Mouse (Mus musculus): Measurements from ENCODE around the gene Ciao1. TPM values are rescaled to one million over a fixed set of nuclear protein-coding genes. Genes with fewer than 3 reads are reported as not detected.

Ciao1 gene
- polyA plus RNA-seq, 1 experiment from 2014 or later, result 60.7 TPM

GRCm38 (mm10) chr2:127267854-127268253 is 20.2 kb upstream of the Ciao1 start:
- H3K36me3 ChIP-seq, result no peaks in the 10 kb centered on the region
- no peaks in the 10 kb centered on the region for H3K27me3 ChIP-seq
- no peak overlapping the region for H3K4me3 ChIP-seq
- ATAC-seq (ENCODE audit: low FRiP score), result no peak
- whole genome bisulfite sequencing, result 41% methylated on average over 4 of the region's 4 CpGs
- H3K9ac ChIP-seq, result no peak overlapping the region
- H3K9me3 ChIP-seq, result no peaks in the 10 kb centered on the region
- H3K4me1 ChIP-seq (replicated peaks), result peaks cover 16% of the 10 kb centered on the region
- no peak overlapping the region for H3K4me2 ChIP-seq
- no peak overlapping the region for H3K27ac ChIP-seq

DNA sequence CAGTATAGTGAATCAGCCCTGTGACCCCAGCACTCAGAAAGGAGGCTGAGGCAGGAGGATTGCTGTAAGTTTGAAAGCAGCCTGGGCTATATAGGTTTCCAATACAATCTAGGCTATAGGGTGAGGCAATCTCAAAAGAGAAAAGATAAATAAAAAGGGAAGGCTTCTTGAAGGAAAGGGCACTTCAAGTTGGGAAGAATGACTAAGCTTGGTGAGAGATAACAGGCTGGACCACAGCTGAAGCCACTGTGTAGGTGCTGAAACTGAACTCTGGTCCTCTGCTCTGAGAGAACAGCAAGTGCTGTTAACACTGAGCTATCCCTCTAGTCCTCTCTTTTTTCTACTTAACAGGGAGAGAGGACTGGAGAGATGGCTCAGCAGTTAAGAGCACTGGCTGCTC is 14.9 kb upstream of the Ciao1 start:
- no peaks in the 10 kb centered on the region for H3K4me1 ChIP-seq (replicated peaks)
- no peaks in the 10 kb centered on the region for H3K27me3 ChIP-seq
- no peak overlapping the region for H3K4me3 ChIP-seq
- no peak overlapping the region for H3K27ac ChIP-seq
- peaks cover 30% of the 10 kb centered on the region for H3K36me3 ChIP-seq
- no peak overlapping the region for H3K9ac ChIP-seq
- no peak for ATAC-seq (ENCODE audit: low FRiP score)
- no peak overlapping the region for H3K4me2 ChIP-seq
- no peaks in the 10 kb centered on the region for H3K9me3 ChIP-seq

GRCm38 (mm10) chr2:127259340-127259739 is 11.7 kb upstream of the Ciao1 start:
- 91% methylated on average over 5 of the region's 5 CpGs for WGBS
- Histone ChIP-seq H3K4me3 (no peak overlapping the region), H3K27ac (no peak overlapping the region), H3K27me3 (no peaks in the 10 kb centered on the region), H3K9me3 (no peaks in the 10 kb centered on the region), H3K36me3 (peaks cover 48% of the 10 kb centered on the region), H3K9ac (no peak overlapping the region), H3K4me1 (replicated peaks) (no peaks in the 10 kb centered on the region), H3K4me2 (no peak overlapping the region)
- ATAC-seq (ENCODE audit: low FRiP score), result no peak

- H3K27ac ChIP-seq, result no peak overlapping the region
- no peak for ATAC-seq (ENCODE audit: low FRiP score)
- no peak overlapping the region for H3K9ac ChIP-seq
- 90% methylated on average over 6 of the region's 6 CpGs for WGBS
- H3K9me3 ChIP-seq, result no peaks in the 10 kb centered on the region
- no peaks in the 10 kb centered on the region for H3K27me3 ChIP-seq
- H3K4me2 ChIP-seq, result no peak overlapping the region
- H3K4me1 ChIP-seq (replicated peaks), result peaks cover 14% of the 10 kb centered on the region
- peaks cover 62% of the 10 kb centered on the region for H3K36me3 ChIP-seq
- no peak overlapping the region for H3K4me3 ChIP-seq
These were observed 7.7 kb upstream of the Ciao1 start for GRCm38 (mm10) chr2:127255294-127255693.

DNA sequence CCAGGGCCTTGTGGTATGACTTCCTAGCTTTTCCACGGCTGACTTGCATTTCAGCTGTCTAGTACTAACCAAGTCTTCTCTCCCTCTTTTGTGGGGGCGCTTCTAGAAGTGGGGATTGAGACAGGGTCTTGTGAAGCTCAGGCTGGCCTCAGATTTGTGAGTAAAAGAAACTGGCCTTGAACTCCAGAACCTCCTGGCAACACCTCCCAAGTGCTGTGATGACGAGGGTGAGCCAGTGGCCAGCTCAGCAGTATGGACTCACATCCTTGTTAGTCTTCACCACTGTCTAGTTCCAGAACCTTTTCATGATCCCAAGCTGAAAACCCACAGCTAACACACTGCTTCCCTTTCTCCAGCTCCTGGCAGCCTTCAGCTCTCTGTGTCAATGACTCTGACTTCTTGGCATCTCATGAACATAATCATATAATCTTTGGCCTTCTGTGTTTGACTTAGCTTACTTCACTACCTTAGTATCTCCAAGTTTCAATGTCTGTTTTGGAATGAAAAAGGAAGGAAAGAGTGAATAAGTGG is 7.1 kb upstream of the Ciao1 start:
- peaks cover 57% of the 10 kb centered on the region for H3K36me3 ChIP-seq
- peaks cover 20% of the 10 kb centered on the region for H3K4me1 ChIP-seq (replicated peaks)
- no peaks in the 10 kb centered on the region for H3K27me3 ChIP-seq
- H3K4me3 ChIP-seq, result no peak overlapping the region
- no peak for ATAC-seq (ENCODE audit: low FRiP score)
- H3K27ac ChIP-seq, result no peak overlapping the region
- no peaks in the 10 kb centered on the region for H3K9me3 ChIP-seq
- 87% methylated on average over 3 of the region's 3 CpGs for whole genome bisulfite sequencing
- H3K4me2 ChIP-seq, result no peak overlapping the region
- H3K9ac ChIP-seq, result no peak overlapping the region

DNA sequence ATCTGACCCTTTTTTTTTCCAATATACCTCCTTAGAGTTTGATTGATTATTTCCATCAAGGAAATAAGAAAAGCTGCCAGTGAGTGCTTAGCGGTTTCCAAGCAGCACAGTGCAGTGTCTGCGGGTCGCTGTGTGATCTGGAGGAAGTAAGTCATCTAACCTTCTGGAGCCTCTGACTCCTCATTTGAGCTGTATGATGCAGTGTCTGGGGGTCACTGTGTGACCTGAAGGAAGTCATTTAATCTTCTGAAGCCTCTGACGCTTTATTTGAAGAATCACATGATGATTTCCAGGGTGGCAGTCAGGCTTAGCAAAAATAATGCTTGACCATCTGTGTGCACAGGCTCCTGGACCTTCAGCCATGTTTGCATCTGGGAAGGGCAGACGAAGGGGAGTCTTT is 5.2 kb upstream of the Ciao1 start:
- 74% methylated on average over 5 of the region's 5 CpGs for WGBS
- Histone ChIP-seq H3K27ac (no peak overlapping the region), H3K4me1 (replicated peaks) (peaks cover 29% of the 10 kb centered on the region)

DNA sequence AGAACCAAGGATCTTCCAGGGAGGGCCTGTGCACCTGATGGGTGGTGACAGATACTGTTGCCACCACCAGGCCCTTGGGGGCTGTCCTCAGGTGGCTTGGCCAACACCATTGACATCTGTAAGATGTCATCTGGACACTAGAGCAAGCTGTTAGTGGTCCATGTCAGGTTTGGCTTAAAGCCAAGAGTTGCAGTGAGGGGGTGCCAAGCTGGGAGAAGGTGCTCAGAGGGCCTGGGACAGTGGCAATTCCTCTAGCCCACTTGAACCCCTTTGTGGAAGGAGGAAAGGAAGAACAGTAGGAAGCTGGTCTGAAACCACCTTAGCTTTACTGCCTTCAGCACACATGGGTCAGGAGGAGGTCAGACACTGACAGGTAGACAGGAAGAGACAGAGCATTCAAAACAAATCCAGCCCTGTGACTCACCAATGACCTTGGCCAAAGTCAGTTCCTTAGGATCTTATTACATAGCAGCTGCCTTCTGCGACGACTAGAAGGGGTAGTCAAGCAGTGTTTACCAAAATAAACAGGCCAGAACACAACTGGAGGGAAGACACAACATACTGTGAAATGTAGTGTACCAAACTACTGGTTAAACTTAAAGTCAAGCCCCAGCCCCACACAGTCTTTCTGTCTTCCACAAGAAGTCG is 4.4 kb upstream of the Ciao1 start:
- no peak for ATAC-seq (ENCODE audit: low FRiP score)
- no peak overlapping the region for H3K27ac ChIP-seq
- peaks cover 30% of the 10 kb centered on the region for H3K36me3 ChIP-seq
- H3K4me2 ChIP-seq, result no peak overlapping the region
- no peak overlapping the region for H3K4me3 ChIP-seq
- 87% methylated on average over 3 of the region's 3 CpGs for WGBS
- peaks cover 31% of the 10 kb centered on the region for H3K4me1 ChIP-seq (replicated peaks)
- no peaks in the 10 kb centered on the region for H3K27me3 ChIP-seq
- H3K9ac ChIP-seq, result no peak overlapping the region
- no peaks in the 10 kb centered on the region for H3K9me3 ChIP-seq

More for the DNA sequence above, 5.2 kb upstream of the Ciao1 start:
- Histone ChIP-seq H3K9ac (no peak overlapping the region), H3K4me2 (no peak overlapping the region), H3K9me3 (no peaks in the 10 kb centered on the region), H3K36me3 (peaks cover 38% of the 10 kb centered on the region), H3K4me3 (no peak overlapping the region), H3K27me3 (no peaks in the 10 kb centered on the region)
- ATAC-seq (ENCODE audit: low FRiP score), result no peak

DNA sequence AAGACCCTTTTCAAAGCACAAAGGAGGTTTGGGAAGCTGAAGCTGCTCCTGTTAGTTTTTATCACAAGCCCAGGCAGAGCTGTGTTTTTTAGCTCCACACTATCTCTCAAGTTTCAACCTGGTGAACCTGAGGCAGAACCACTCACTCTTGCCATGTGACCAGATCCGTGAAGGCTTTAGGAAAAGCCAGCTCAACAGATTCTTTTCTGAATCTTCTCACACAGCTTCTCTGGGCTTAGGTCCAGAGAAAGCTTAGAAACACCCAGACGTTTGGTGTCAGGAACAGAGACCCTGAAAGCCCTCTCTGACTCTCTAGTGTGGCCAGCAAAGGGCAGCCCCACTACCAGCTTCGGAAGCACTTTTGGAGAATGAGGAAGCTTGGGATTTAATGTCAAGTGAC is 3.8 kb upstream of the Ciao1 start:
- no peak for ATAC-seq (ENCODE audit: low FRiP score)
- 85% methylated on average over 3 of the region's 3 CpGs for WGBS
- Histone ChIP-seq H3K9me3 (no peaks in the 10 kb centered on the region), H3K9ac (no peak overlapping the region), H3K36me3 (peaks cover 25% of the 10 kb centered on the region), H3K4me3 (no peak overlapping the region), H3K4me2 (no peak overlapping the region), H3K27ac (no peak overlapping the region), H3K4me1 (replicated peaks) (peaks cover 37% of the 10 kb centered on the region), H3K27me3 (no peaks in the 10 kb centered on the region)

DNA sequence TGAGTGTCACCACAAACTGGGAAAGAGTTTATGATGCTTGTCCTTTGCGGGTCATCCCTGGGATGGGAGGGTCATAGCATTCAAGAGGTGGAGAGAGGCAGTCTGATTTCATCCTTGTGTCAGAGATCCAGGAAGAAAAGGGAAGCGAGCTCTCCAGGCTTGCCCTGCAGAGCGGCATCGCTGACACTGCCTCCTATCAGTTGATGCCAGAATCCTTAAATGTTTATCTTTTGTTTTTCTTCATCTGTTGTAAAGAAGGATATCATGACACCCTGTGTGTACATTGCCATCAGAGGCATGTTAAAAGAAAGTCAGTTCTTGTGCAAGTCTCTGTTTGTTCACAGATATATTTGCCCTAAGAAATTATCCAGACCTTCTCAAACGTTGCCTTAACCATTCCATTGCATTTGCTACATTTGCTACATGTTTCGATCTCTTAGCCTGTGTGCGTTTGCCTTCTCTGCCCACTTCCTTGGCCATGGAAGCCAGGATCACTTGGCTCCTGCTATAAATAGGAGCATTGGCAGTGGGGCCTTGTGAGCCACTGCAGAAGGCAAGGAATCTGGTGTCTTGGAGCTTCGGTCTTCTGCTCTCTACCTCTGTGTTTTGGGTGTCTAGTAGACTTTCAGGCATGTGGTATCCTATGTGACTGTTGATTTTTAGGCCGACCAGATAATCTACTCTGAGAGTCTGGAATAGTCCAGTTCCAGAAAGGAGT is 2.8 kb upstream of the Ciao1 start:
- H3K4me1 ChIP-seq (replicated peaks), result peaks cover 42% of the 10 kb centered on the region
- H3K27me3 ChIP-seq, result no peaks in the 10 kb centered on the region
- no peak overlapping the region for H3K4me2 ChIP-seq
- no peak for ATAC-seq (ENCODE audit: low FRiP score)
- 0 out of 2 replicates have a peak overlapping the region, but pooled peaks have one; percentile 44 for H3K9ac ChIP-seq
- no peak overlapping the region for H3K27ac ChIP-seq
- no peaks in the 10 kb centered on the region for H3K9me3 ChIP-seq
- WGBS, result 96% methylated on average over 9 of the region's 9 CpGs
- H3K36me3 ChIP-seq, result peaks cover 26% of the 10 kb centered on the region
- H3K4me3 ChIP-seq, result no peak overlapping the region

DNA sequence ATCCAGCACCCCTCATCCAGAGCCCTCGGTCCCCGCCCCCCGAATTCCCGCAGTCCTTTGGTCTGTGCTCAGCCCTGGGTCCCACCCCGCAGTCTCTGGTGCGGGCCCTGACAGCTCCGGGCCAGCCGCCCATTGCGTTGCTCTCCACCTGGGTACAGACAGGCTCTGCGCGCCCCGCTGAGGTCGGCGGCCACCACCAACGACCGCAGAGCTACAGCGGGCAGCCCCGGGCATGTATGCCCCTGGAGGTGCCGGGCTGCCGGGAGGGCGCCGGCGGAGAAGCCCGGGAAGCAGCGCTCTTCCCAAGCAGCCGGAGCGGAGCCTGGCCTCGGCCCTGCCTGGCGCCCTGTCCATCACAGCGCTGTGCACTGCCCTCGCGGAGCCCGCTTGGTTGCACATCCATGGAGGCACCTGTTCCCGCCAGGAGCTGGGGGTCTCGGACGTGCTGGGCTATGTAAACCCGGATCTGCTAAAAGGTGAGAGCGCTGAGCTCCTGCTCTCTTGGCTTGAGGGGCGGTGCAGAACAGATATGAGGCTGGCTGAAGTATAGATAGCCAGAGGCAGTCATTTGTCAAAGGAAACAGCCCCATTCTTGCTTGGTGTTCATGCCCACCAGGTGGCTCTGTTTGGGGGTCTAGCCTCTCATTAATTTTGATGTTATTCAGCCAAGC is 853 bp upstream of the Ciao1 start:
- Histone ChIP-seq H3K27me3 (no peaks in the 10 kb centered on the region), H3K27ac (peak overlapping the region; percentile 87), H3K9ac (peak overlapping the region; percentile 96), H3K36me3 (peaks cover 45% of the 10 kb centered on the region), H3K4me1 (replicated peaks) (peaks cover 42% of the 10 kb centered on the region), H3K4me2 (peak overlapping the region; percentile 87), H3K9me3 (no peaks in the 10 kb centered on the region), H3K4me3 (peak overlapping the region; percentile 97)
- WGBS, result under 1% methylated on average over 39 of the region's 39 CpGs
- peak; percentile 76 for ATAC-seq (ENCODE audit: low FRiP score)

DNA sequence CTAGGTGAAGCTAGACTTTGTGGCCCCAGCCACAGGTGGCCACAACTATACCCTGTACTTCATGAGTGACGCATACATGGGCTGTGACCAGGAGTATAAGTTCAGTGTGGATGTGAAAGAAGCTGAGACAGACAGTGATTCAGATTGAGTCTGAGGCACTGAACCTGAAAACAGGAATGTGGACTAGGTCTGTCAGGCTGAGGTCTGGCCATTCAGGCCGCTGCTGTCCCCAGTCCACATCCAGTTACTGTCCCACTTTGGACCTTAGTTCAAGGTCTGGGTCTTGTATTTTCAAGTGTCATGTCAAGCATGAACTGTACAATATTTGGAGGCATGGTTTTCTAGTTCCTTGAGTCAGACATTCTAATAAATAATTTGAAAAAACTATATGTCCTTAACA is 7.6 kb downstream of the Ciao1 start:
- no peaks in the 10 kb centered on the region for H3K4me1 ChIP-seq (replicated peaks)
- ATAC-seq (ENCODE audit: low FRiP score), result no peak
- H3K4me2 ChIP-seq, result no peak overlapping the region
- peaks cover 90% of the 10 kb centered on the region for H3K36me3 ChIP-seq
- WGBS, result 98% methylated on average over 2 of the region's 2 CpGs
- no peak overlapping the region for H3K9ac ChIP-seq
- no peaks in the 10 kb centered on the region for H3K9me3 ChIP-seq
- H3K27ac ChIP-seq, result no peak overlapping the region
- H3K27me3 ChIP-seq, result no peaks in the 10 kb centered on the region
- no peak overlapping the region for H3K4me3 ChIP-seq

- no peak for ATAC-seq (ENCODE audit: low FRiP score)
- H3K27me3 ChIP-seq, result no peaks in the 10 kb centered on the region
- H3K4me1 ChIP-seq (replicated peaks), result no peaks in the 10 kb centered on the region
- no peak overlapping the region for H3K9ac ChIP-seq
- H3K36me3 ChIP-seq, result peaks cover 93% of the 10 kb centered on the region
- H3K4me2 ChIP-seq, result no peak overlapping the region
- H3K27ac ChIP-seq, result no peak overlapping the region
- no peak overlapping the region for H3K4me3 ChIP-seq
- WGBS, result 95% methylated on average over 11 of the region's 11 CpGs
- H3K9me3 ChIP-seq, result no peaks in the 10 kb centered on the region
These were observed 9.6 kb downstream of the Ciao1 start for GRCm38 (mm10) chr2:127237897-127238610.

Data from hindbrain, embryonic 13.5 days (tissue).